Mouse (Mus musculus) cerebellum, adult 11 months (tissue): ENCODE data around the gene Vcan.

ENCODE experiments used
- DNase-seq: peaks from one replicate; pipeline ENCODE4 v3.0.0; 2022

Gene Vcan

GRCm38 (mm10) chr13:89709497-89710201, 32.7 kb downstream of the Vcan start:
- no peak for DNase-seq

- DNase-seq: no peak
Measured at GRCm38 (mm10) chr13:89708151-89708927, 34.0 kb downstream of the Vcan start.

- no peak for DNase-seq
Measured at GRCm38 (mm10) chr13:89702395-89702794, 39.9 kb downstream of the Vcan start.

GRCm38 (mm10) chr13:89699998-89700555, 42.2 kb downstream of the Vcan start:
- no peak for DNase-seq

GRCm38 (mm10) chr13:89692597-89692996, 49.7 kb downstream of the Vcan start:
- DNase-seq: no peak

- DNase-seq: no peak
Measured at GRCm38 (mm10) chr13:89683490-89683889, 58.8 kb downstream of the Vcan start.

GRCm38 (mm10) chr13:89682254-89682653, 60.1 kb downstream of the Vcan start:
- DNase-seq: no peak

GRCm38 (mm10) chr13:89679756-89680155, 62.6 kb downstream of the Vcan start:
- no peak for DNase-seq

GRCm38 (mm10) chr13:89670505-89670904, 71.8 kb downstream of the Vcan start:
- no peak for DNase-seq

- no peak for DNase-seq
Measured at GRCm38 (mm10) chr13:89668981-89669880, 73.1 kb downstream of the Vcan start.

- DNase-seq: no peak
Measured at GRCm38 (mm10) chr13:89668069-89668468, 74.2 kb downstream of the Vcan start.

GRCm38 (mm10) chr13:89661688-89662087, 80.6 kb downstream of the Vcan start:
- DNase-seq: no peak

GRCm38 (mm10) chr13:89657046-89657445, 85.3 kb downstream of the Vcan start:
- DNase-seq: no peak

- no peak for DNase-seq
Measured at GRCm38 (mm10) chr13:89653279-89653678, 89.0 kb downstream of the Vcan start.

GRCm38 (mm10) chr13:89652773-89653172, 89.5 kb downstream of the Vcan start:
- DNase-seq: no peak

- DNase-seq: no peak
Measured at GRCm38 (mm10) chr13:89645589-89645988, 96.7 kb downstream of the Vcan start.

GRCm38 (mm10) chr13:89637012-89637411, 105.3 kb downstream of the Vcan start:
- DNase-seq: no peak

- DNase-seq: no peak
Measured at GRCm38 (mm10) chr13:89634137-89634683, 108.1 kb downstream of the Vcan start.

GRCm38 (mm10) chr13:89619064-89619463, 123.2 kb downstream of the Vcan start:
- DNase-seq: no peak

- no peak for DNase-seq
Measured at GRCm38 (mm10) chr13:89607399-89607798, 134.9 kb downstream of the Vcan start.
